Mouse (Mus musculus) cerebellum, adult 8-10 months (tissue): ENCODE data around the gene Tenm4.

Experiments used
- DNase-seq: peaks from one replicate; pipeline ENCODE4 v3.0.0; 2022

Gene Tenm4

GRCm38 (mm10) chr7:96754175-96754574 is 583.1 kb downstream of the Tenm4 start:
- DNase-seq: no peak

- DNase-seq: no peak
Observed at GRCm38 (mm10) chr7:96755459-96756094, 584.5 kb downstream of the Tenm4 start.

- no peak for DNase-seq
Observed at GRCm38 (mm10) chr7:96756104-96756742, 585.2 kb downstream of the Tenm4 start.

GRCm38 (mm10) chr7:96757067-96757466 is 586.0 kb downstream of the Tenm4 start:
- no peak for DNase-seq

- DNase-seq: no peak
Observed at GRCm38 (mm10) chr7:96760208-96760607, 589.2 kb downstream of the Tenm4 start.

- DNase-seq: no peak
Observed at GRCm38 (mm10) chr7:96761151-96761550, 590.1 kb downstream of the Tenm4 start.

- no peak for DNase-seq
Observed at GRCm38 (mm10) chr7:96765321-96765960, 594.4 kb downstream of the Tenm4 start.

- DNase-seq: no peak
Observed at GRCm38 (mm10) chr7:96767090-96767489, 596.0 kb downstream of the Tenm4 start.

GRCm38 (mm10) chr7:96768718-96769117 is 597.7 kb downstream of the Tenm4 start:
- no peak for DNase-seq

GRCm38 (mm10) chr7:96769784-96770183 is 598.7 kb downstream of the Tenm4 start:
- DNase-seq: no peak

GRCm38 (mm10) chr7:96772966-96773365 is 601.9 kb downstream of the Tenm4 start:
- no peak for DNase-seq

GRCm38 (mm10) chr7:96773585-96774225 is 602.7 kb downstream of the Tenm4 start:
- DNase-seq: peak; percentile 30

GRCm38 (mm10) chr7:96775080-96775486 is 604.0 kb downstream of the Tenm4 start:
- DNase-seq: no peak

- DNase-seq: no peak
Observed at GRCm38 (mm10) chr7:96777938-96778600, 607.0 kb downstream of the Tenm4 start.

GRCm38 (mm10) chr7:96778601-96778969 is 607.5 kb downstream of the Tenm4 start:
- no peak for DNase-seq

GRCm38 (mm10) chr7:96780556-96780955 is 609.5 kb downstream of the Tenm4 start:
- no peak for DNase-seq

- DNase-seq: no peak
Observed at GRCm38 (mm10) chr7:96781068-96781467, 610.0 kb downstream of the Tenm4 start.

GRCm38 (mm10) chr7:96782686-96783085 is 611.6 kb downstream of the Tenm4 start:
- no peak for DNase-seq

GRCm38 (mm10) chr7:96785808-96786207 is 614.8 kb downstream of the Tenm4 start:
- no peak for DNase-seq

GRCm38 (mm10) chr7:96786262-96787044 is 615.4 kb downstream of the Tenm4 start:
- DNase-seq: no peak

- no peak for DNase-seq
Observed at GRCm38 (mm10) chr7:96788135-96788534, 617.1 kb downstream of the Tenm4 start.

- no peak for DNase-seq
Observed at GRCm38 (mm10) chr7:96790326-96790725, 619.3 kb downstream of the Tenm4 start.
